Mouse (Mus musculus) limb, embryonic 12.5 days (tissue): ENCODE measurements around the gene Cc2d1b. TPM values are rescaled to one million over a fixed set of nuclear protein-coding genes. Genes with fewer than 3 reads are reported as not detected.

Experiments
- ATAC-seq: fragments of 200-750 bp; cut with Nextera tagmentation; 2 replicates; pipeline ENCODE4 v1.8.0; 2017; ENCODE audit warnings: low read depth, moderate TSS enrichment; ENCODE audit not compliant: insufficient number of reproducible peaks, insufficient read depth, low FRiP score, low TSS enrichment
- H3K27ac ChIP-seq: fragments of 300-500 bp; sonication (generic); 2 replicates; pipeline ENCODE4 v1.5.1; 2016; ENCODE audit warnings: mild to moderate bottlenecking, moderate library complexity
- H3K27me3 ChIP-seq: fragments of 300-500 bp; sonication (generic); 2 replicates; pipeline ENCODE4 v1.6.1; 2016; ENCODE audit warnings: mild to moderate bottlenecking, moderate library complexity
- H3K36me3 ChIP-seq: fragments of 300-500 bp; sonication (generic); 2 replicates; pipeline ENCODE4 v1.6.1; 2016; ENCODE audit warnings: mild to moderate bottlenecking, moderate library complexity
- H3K4me1 ChIP-seq: fragments of 300-500 bp; sonication (generic); replicated peaks from 2 replicates; pipeline ENCODE4 v1.6.1; 2016
- H3K4me2 ChIP-seq: fragments of 300-500 bp; sonication (generic); 2 replicates; pipeline ENCODE4 v1.6.1; 2016; ENCODE audit warnings: mild to moderate bottlenecking, moderate library complexity
- H3K4me3 ChIP-seq: fragments of 300-500 bp; sonication (generic); replicated peaks from 2 replicates; pipeline ENCODE4 v1.5.1; 2016; ENCODE audit warnings: mild to moderate bottlenecking
- H3K9ac ChIP-seq: fragments of 300-500 bp; sonication (generic); replicated peaks from 2 replicates; pipeline ENCODE4 v1.6.1; 2016; ENCODE audit warnings: mild to moderate bottlenecking, moderate library complexity
- H3K9me3 ChIP-seq: fragments of 300-500 bp; sonication (generic); 2 replicates; pipeline ENCODE4 v1.6.1; 2016; ENCODE audit warnings: mild to moderate bottlenecking, moderate library complexity
- WGBS: fragments of 180-500 bp; shearing (Covaris S2); methylation state at CpG from one replicate; pipeline ENCODE4 v1.1.7; 2016; 5-methylcytosine and 5-hydroxymethylcytosine counted together
- polyA plus RNA-seq: library from polyadenylated mRNA; unstranded; fragments of >200 nt; fragmentation: Nextera tagmentation; extraction: Ambion mirVana; gene quantifications from 2 replicates; pipeline ENCODE4 v1.2.1, GENCODE M21; 2016

Cc2d1b gene
- polyA plus RNA-seq = 33.9 and 40.1 TPM in 2 replicates

DNA sequence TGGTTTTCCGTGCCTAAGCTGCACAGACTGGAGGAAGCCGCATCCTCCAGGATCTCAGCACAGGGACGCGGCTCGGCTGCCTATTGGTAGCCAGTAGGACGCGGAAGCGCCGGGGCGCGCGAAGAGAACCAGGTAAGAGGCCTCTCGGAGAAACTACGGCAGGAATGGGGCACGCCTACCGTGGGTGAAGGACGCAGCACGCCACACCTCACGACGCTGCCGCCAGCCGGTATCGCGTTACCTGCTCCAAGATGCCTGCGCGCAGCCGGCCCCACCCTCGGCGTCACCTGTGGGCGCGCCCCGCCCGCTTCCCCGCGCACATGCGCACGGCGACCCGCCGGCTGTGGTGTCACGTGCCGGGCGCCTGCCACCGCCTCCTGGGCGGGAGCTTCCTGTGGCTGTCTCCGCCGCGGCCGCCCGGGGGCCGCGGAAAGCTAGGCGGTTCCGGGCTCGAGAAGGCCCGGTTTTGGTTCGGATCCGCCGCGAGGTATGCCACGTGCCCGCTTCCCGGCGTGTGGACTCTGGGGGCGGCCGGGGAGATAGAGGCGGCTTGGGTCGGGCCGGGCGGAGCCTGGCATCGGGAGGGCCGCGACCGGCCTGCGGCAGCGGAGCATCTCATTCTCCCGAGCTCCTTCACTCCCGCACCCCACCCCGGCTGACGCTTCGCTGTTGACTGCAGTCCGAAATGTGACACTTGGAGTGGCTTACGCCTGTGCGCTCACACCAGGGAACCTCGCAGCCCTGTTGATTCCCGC, at the start of gene Cc2d1b:
Gene Cc2d1b, plus strand, starts transcription at position 354 of the 755 bp plus-strand sequence.
- Histone ChIP-seq H3K27me3 (no peaks in the 10 kb centered on the region), H3K36me3 (peaks cover 38% of the 10 kb centered on the region), H3K9ac (peak within 1 kb of the TSS; percentile 88), H3K9me3 (no peaks in the 10 kb centered on the region), H3K4me1 (peaks cover 14% of the 10 kb centered on the region), H3K4me2 (peak within 1 kb of the TSS; percentile 80), H3K27ac (peak within 1 kb of the TSS; percentile 93), H3K4me3 (peak within 1 kb of the TSS; percentile 81)
- WGBS = under 1% methylated on average over 86 of the region's 86 CpGs
- peak; percentile 92 for ATAC-seq

DNA sequence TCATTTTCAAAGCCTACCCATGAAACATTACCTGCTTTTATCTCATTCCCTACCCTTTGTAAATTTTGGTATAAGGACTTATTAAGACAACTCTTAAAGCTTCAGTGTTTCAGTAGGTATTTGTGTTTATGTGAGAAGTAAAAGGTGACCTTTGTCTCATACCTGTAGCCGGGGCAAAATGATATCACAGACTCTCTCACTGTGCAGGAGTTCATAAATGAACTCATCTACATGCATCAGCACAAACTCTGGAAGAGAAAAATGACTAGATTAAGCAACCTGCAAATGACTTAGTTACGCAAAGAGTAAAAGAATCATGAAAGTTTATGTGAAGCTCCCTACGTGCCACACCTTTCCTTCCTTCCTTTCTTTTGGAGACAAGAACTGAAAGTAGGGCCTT, 47.1 kb upstream of the Cc2d1b start:
- H3K9ac ChIP-seq = no peak overlapping the region
- H3K4me1 ChIP-seq = peaks cover 6% of the 10 kb centered on the region
- H3K36me3 ChIP-seq = peaks cover 73% of the 10 kb centered on the region
- no peaks in the 10 kb centered on the region for H3K27me3 ChIP-seq
- H3K27ac ChIP-seq = no peak overlapping the region
- no peak overlapping the region for H3K4me2 ChIP-seq
- H3K9me3 ChIP-seq = no peaks in the 10 kb centered on the region
- WGBS = 91% methylated on average over 3 of the region's 3 CpGs
- H3K4me3 ChIP-seq = no peak overlapping the region
- ATAC-seq = no peak

- WGBS = under 1% methylated on average over 64 of the region's 64 CpGs
- peaks cover 28% of the 10 kb centered on the region for H3K36me3 ChIP-seq
Measured at GRCm38 (mm10) chr4:108578840-108579742, 40.6 kb upstream of the Cc2d1b start, which contains the start of the genes Prpf38a and Orc1. Gene Prpf38a, minus strand, starts transcription at chr4:108579336. Gene Orc1, plus strand, starts transcription at chr4:108579423.

GRCm38 (mm10) chr4:108579743-108580411, 39.9 kb upstream of the Cc2d1b start:
- H3K4me1 ChIP-seq = peaks cover 21% of the 10 kb centered on the region
- no peaks in the 10 kb centered on the region for H3K27me3 ChIP-seq
- WGBS = 1% methylated on average over 16 of the region's 16 CpGs
- H3K9me3 ChIP-seq = no peaks in the 10 kb centered on the region
- peak overlapping the region; percentile 82 for H3K27ac ChIP-seq
- peaks cover 23% of the 10 kb centered on the region for H3K36me3 ChIP-seq
- ATAC-seq = 0 out of 2 replicates have a peak, but pooled peaks have one; percentile 24
- H3K4me2 ChIP-seq = peak overlapping the region; percentile 83
- peak overlapping the region; percentile 77 for H3K9ac ChIP-seq
- peak overlapping the region; percentile 78 for H3K4me3 ChIP-seq

More at GRCm38 (mm10) chr4:108578840-108579742, 40.6 kb upstream of the Cc2d1b start, which contains the start of the genes Prpf38a and Orc1:
- H3K27me3 ChIP-seq = no peaks in the 10 kb centered on the region
- H3K9ac ChIP-seq = peak within 1 kb of the TSS; percentile 77
- no peaks in the 10 kb centered on the region for H3K9me3 ChIP-seq
- peaks cover 21% of the 10 kb centered on the region for H3K4me1 ChIP-seq
- peak within 1 kb of the TSS; percentile 78 for H3K4me3 ChIP-seq
- H3K27ac ChIP-seq = peak within 1 kb of the TSS; percentile 82
- peak within 1 kb of the TSS; percentile 86 for H3K4me2 ChIP-seq
- ATAC-seq = peak; percentile 98

DNA sequence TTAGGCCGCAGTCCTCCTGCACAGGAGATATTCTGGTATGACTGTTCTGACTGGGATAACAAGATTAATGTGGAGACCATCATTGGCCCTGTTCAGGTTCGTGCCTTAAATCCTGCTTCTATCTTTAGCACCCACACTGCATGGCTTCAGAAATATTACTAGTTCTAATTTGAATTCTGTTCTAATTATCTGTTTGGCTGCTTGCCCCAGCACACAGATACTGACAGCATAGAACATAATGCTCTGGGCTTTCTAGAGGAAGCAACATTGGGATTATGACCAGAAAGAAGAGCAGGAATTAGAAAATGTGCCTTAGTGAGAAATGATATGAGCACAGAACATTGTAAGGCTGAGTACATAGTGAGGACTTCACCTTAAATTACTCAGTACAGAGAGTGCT, 26.4 kb upstream of the Cc2d1b start:
- Histone ChIP-seq H3K9me3 (no peaks in the 10 kb centered on the region), H3K27ac (no peak overlapping the region), H3K27me3 (no peaks in the 10 kb centered on the region), H3K9ac (no peak overlapping the region), H3K4me1 (no peaks in the 10 kb centered on the region), H3K4me2 (no peak overlapping the region), H3K36me3 (peaks cover 47% of the 10 kb centered on the region), H3K4me3 (no peak overlapping the region)
- no peak for ATAC-seq
- 99% methylated on average over 2 of the region's 2 CpGs for WGBS

GRCm38 (mm10) chr4:108595785-108596184, 24.0 kb upstream of the Cc2d1b start:
- Histone ChIP-seq H3K4me3 (no peak overlapping the region), H3K9me3 (no peaks in the 10 kb centered on the region), H3K36me3 (peaks cover 66% of the 10 kb centered on the region), H3K4me1 (no peaks in the 10 kb centered on the region), H3K27me3 (no peaks in the 10 kb centered on the region), H3K9ac (no peak overlapping the region), H3K4me2 (no peak overlapping the region), H3K27ac (no peak overlapping the region)
- 78% methylated on average over 1 of the region's 1 CpGs for WGBS
- no peak for ATAC-seq

DNA sequence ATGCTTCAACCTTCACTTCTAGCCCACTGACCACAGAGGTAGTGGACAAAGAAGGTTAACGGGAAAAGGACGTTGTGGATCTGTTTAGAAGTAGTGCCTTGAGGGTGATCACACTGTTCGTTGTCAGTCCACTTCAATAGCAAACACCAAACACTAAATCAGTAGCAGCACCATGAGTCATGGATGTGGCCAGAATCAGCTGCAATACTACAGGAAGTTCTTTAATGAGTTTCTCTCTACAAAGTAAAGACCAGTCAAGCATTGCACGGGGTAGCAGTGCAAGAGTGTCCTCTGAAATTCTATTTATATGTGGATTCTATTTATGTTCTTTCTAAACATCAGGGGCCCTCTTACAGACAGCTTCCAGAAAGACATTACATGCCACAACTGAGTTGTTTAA, 21.4 kb upstream of the Cc2d1b start:
- H3K4me1 ChIP-seq = no peaks in the 10 kb centered on the region
- no peak for ATAC-seq
- no peak overlapping the region for H3K4me2 ChIP-seq
- H3K36me3 ChIP-seq = peaks cover 73% of the 10 kb centered on the region
- WGBS = 89% methylated on average over 4 of the region's 4 CpGs
- H3K27me3 ChIP-seq = no peaks in the 10 kb centered on the region
- H3K27ac ChIP-seq = no peak overlapping the region
- peaks cover 6% of the 10 kb centered on the region; the same call in 1 of the 2 replicates for H3K9me3 ChIP-seq
- H3K9ac ChIP-seq = no peak overlapping the region
- no peak overlapping the region for H3K4me3 ChIP-seq

DNA sequence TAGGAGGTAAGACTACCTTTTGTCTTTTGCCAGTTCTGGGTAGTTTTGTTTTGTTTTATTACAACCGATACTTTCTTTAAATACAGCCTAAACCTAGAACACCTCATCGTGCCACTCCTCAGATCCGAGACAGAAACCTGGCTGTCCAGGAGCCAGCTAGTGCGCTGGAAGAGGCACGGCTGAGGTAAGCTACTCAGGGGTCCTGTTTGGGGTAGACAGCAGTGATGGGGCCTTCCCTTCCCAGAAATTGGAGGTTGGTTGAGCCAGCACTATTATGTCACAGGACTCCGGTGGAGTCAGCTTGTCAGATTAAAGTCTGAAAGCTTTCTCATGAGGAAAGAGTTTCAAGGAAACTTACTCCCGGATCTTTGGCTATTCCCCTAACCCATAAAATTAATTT, 17.9 kb upstream of the Cc2d1b start:
- WGBS = 96% methylated on average over 7 of the region's 7 CpGs

GRCm38 (mm10) chr4:108608651-108609050, 11.1 kb upstream of the Cc2d1b start:
- ATAC-seq = no peak
- peaks cover 67% of the 10 kb centered on the region for H3K36me3 ChIP-seq
- no peak overlapping the region for H3K4me3 ChIP-seq
- WGBS = 90% methylated on average over 3 of the region's 3 CpGs
- H3K4me2 ChIP-seq = no peak overlapping the region
- no peaks in the 10 kb centered on the region for H3K9me3 ChIP-seq
- H3K27me3 ChIP-seq = no peaks in the 10 kb centered on the region
- H3K4me1 ChIP-seq = no peaks in the 10 kb centered on the region
- H3K27ac ChIP-seq = no peak overlapping the region
- H3K9ac ChIP-seq = no peak overlapping the region

More for the DNA sequence above, 17.9 kb upstream of the Cc2d1b start:
- Histone ChIP-seq H3K9me3 (peaks cover 8% of the 10 kb centered on the region; the same call in 1 of the 2 replicates), H3K27ac (no peak overlapping the region), H3K4me2 (no peak overlapping the region), H3K4me1 (no peaks in the 10 kb centered on the region), H3K9ac (no peak overlapping the region), H3K36me3 (peaks cover 83% of the 10 kb centered on the region), H3K27me3 (no peaks in the 10 kb centered on the region), H3K4me3 (no peak overlapping the region)
- no peak for ATAC-seq

- Histone ChIP-seq H3K4me3 (no peak overlapping the region), H3K4me2 (no peak overlapping the region), H3K9me3 (no peaks in the 10 kb centered on the region), H3K27ac (no peak overlapping the region), H3K4me1 (no peaks in the 10 kb centered on the region), H3K36me3 (peaks cover 63% of the 10 kb centered on the region), H3K27me3 (no peaks in the 10 kb centered on the region), H3K9ac (no peak overlapping the region)
- WGBS = 89% methylated on average over 5 of the region's 5 CpGs
- no peak for ATAC-seq
Measured at GRCm38 (mm10) chr4:108610935-108611334, 8.8 kb upstream of the Cc2d1b start.
